Mouse (Mus musculus) CD8-positive naive resting alpha-beta T cell, adult 2 months (primary cell): ENCODE measurements around the gene Thtpa.
A peak's percentile ranks its signal among the peaks of the same experiment; 100 is the strongest.

ENCODE experiments used
- DNase-seq, 2 experiments: peaks; one replicate each; pipeline ENCODE4 v3.0.0; 2022; ENCODE audit warnings: low read depth in 2 of 2, low spot score in 2 of 2

Gene Thtpa

GRCm38 (mm10) chr14:55077481-55078365 is 16.9 kb upstream of the Thtpa start:
- no peak for DNase-seq

- no peak for DNase-seq
Observed at GRCm38 (mm10) chr14:55078366-55078989, 16.1 kb upstream of the Thtpa start.

- DNase-seq = peak; percentile 65 to 77
Observed at GRCm38 (mm10) chr14:55079214-55079970, 15.2 kb upstream of the Thtpa start.

- DNase-seq = no peak
Observed at GRCm38 (mm10) chr14:55081105-55081504, 13.5 kb upstream of the Thtpa start.

GRCm38 (mm10) chr14:55083481-55083880 is 11.1 kb upstream of the Thtpa start:
- no peak for DNase-seq

- no peak for DNase-seq
Observed at GRCm38 (mm10) chr14:55085324-55086008, 9.1 kb upstream of the Thtpa start.

GRCm38 (mm10) chr14:55086009-55086514 is 8.5 kb upstream of the Thtpa start:
- DNase-seq = no peak

GRCm38 (mm10) chr14:55089199-55089947 is 5.2 kb upstream of the Thtpa start:
- no peak for DNase-seq

GRCm38 (mm10) chr14:55091209-55091865 is 3.2 kb upstream of the Thtpa start:
- no peak for DNase-seq

GRCm38 (mm10) chr14:55092011-55092577 is 2.5 kb upstream of the Thtpa start, which contains the start of gene Zfhx2:
Gene Zfhx2, minus strand, starts transcription at chr14:55092324.
- peak; percentile 81 to 85 for DNase-seq

- DNase-seq = no peak
Observed at GRCm38 (mm10) chr14:55093927-55094326, 657 bp upstream of the Thtpa start.

GRCm38 (mm10) chr14:55095263-55095662 is 679 bp downstream of the Thtpa start:
- no peak for DNase-seq

GRCm38 (mm10) chr14:55095671-55096070 is 1.1 kb downstream of the Thtpa start:
- DNase-seq = no peak

- DNase-seq = no peak
Observed at GRCm38 (mm10) chr14:55096573-55097087, 2.0 kb downstream of the Thtpa start.

- DNase-seq = no peak
Observed at GRCm38 (mm10) chr14:55097646-55098045, 3.1 kb downstream of the Thtpa start.

- peak in 1 of 2 experiments; percentile 57 for DNase-seq
Observed at GRCm38 (mm10) chr14:55098067-55098466, 3.5 kb downstream of the Thtpa start.

GRCm38 (mm10) chr14:55101592-55101991 is 7.0 kb downstream of the Thtpa start:
- peak in 1 of 2 experiments; percentile 61 for DNase-seq

- DNase-seq = no peak
Observed at GRCm38 (mm10) chr14:55102253-55102785, 7.7 kb downstream of the Thtpa start.

GRCm38 (mm10) chr14:55104365-55104764 is 9.8 kb downstream of the Thtpa start:
- DNase-seq = no peak
